Mouse (Mus musculus): ENCODE measurements at regions not wholly inside any gene's neighbourhood (a gene's known extent, or its start where the extent isn't known, plus 50 kb on each side); places are given as distances from the start of the nearest gene placed in this dataset.

DNA sequence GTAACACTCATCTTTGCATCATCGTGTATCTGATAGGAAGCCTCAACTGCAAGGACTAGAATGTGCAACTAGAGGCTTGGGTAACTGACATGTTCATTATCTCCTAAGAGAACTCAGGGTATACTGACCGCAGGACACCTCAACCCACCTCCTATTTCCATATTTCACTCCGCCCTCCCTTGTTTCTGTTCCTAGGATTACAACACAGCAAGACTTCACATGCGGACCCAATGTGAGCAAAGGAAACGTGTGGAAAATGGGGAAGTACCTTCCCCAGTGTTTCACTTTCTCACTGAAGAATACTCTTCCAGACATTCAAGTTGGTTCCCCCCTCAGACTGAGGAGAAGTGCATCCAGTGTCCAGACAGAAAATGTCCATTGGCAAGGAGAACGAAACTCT is 937.9 kb upstream of the A1bg start:
- Histone ChIP-seq H3K27me3 (ENCODE audit: control insufficient read depth, insufficient read depth, low read length) (no peaks in the 10 kb centered on the region), H3K36me3 (replicated peaks; ENCODE audit: control insufficient read depth, insufficient read depth, low read depth) (no peaks in the 10 kb centered on the region), H3K27ac (no peak overlapping the region), H3K9ac (replicated peaks) (no peak overlapping the region), H3K9me3 (ENCODE audit: control insufficient read depth, low read length) (no peaks in the 10 kb centered on the region), H3K4me3 (ENCODE audit: insufficient read depth in 1 of 2, low read depth in 2 of 2, low read length in 2 of 2) (no peak overlapping the region), H3K4me2 (ENCODE audit: low read depth) (no peak overlapping the region), H3K4me1 (replicated peaks; ENCODE audit: control insufficient read depth in 2 of 2, insufficient read depth in 2 of 2, low read length in 1 of 2) (no peaks in the 10 kb centered on the region)
- TF ChIP-seq EP300 (IDR thresholded peaks at IDR 0.05; ENCODE audit: low read depth), result no peak
- TF ChIP-seq CTCF (IDR thresholded peaks at IDR 0.05; ENCODE audit: low read depth), result no peak
- DNase-seq (ENCODE audit: low read depth in 3 of 3, low spot score in 3 of 3) (no peak), ATAC-seq (ENCODE audit: insufficient read depth) (no peak)
- WGBS (ENCODE audit: insufficient replicate concordance), result 52% methylated on average over 6 of the region's 6 CpGs

GRCm38 (mm10) chr15:61855880-61856279 is 933.1 kb upstream of the A1bg start:
- Histone ChIP-seq H3K4me2 (ENCODE audit: low read depth) (no peak overlapping the region), H3K27ac (no peak overlapping the region), H3K27me3 (ENCODE audit: control insufficient read depth, insufficient read depth, low read length) (no peaks in the 10 kb centered on the region), H3K36me3 (replicated peaks; ENCODE audit: control insufficient read depth, insufficient read depth, low read depth) (no peaks in the 10 kb centered on the region), H3K9me3 (ENCODE audit: control insufficient read depth, low read length) (no peaks in the 10 kb centered on the region), H3K4me3 (ENCODE audit: insufficient read depth in 1 of 2, low read depth in 2 of 2, low read length in 2 of 2) (no peak overlapping the region), H3K9ac (replicated peaks) (no peak overlapping the region), H3K4me1 (replicated peaks; ENCODE audit: control insufficient read depth in 2 of 2, insufficient read depth in 2 of 2, low read length in 1 of 2) (no peaks in the 10 kb centered on the region)
- DNase-seq (ENCODE audit: low read depth in 3 of 3, low spot score in 3 of 3), result no peak
- 44% methylated on average over 2 of the region's 2 CpGs for WGBS (ENCODE audit: insufficient replicate concordance)
- TF ChIP-seq EP300 (IDR thresholded peaks at IDR 0.05; ENCODE audit: low read depth) (no peak), CTCF (IDR thresholded peaks at IDR 0.05; ENCODE audit: low read depth) (no peak)
- ATAC-seq (ENCODE audit: insufficient read depth), result no peak

DNA sequence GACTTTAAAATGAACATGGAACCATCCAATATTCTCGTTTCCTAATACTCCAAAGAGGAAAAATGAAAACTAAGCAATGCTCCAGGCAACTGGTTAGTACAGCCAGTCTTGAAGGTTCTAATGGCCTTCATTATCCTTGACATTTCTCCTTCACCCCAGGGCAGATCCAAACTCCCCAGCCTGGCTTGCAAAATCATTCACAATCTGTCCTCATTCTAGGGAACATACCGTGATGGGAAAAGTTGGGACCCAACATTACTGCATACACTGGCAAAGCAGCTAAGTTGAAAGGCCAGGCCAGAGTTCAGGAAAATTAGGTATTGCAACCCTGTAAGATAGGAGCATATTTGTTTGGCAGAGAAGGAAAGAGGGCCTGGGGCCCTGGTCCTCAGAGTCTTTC is 889.9 kb upstream of the A1bg start:
- Histone ChIP-seq H3K9me3 (ENCODE audit: control insufficient read depth, low read length) (no peaks in the 10 kb centered on the region), H3K4me2 (ENCODE audit: low read depth) (no peak overlapping the region), H3K27ac (no peak overlapping the region), H3K9ac (replicated peaks) (no peak overlapping the region), H3K36me3 (replicated peaks; ENCODE audit: control insufficient read depth, insufficient read depth, low read depth) (no peaks in the 10 kb centered on the region), H3K4me3 (ENCODE audit: insufficient read depth in 1 of 2, low read depth in 2 of 2, low read length in 2 of 2) (no peak overlapping the region), H3K27me3 (ENCODE audit: control insufficient read depth, insufficient read depth, low read length) (no peaks in the 10 kb centered on the region), H3K4me1 (replicated peaks; ENCODE audit: control insufficient read depth in 2 of 2, insufficient read depth in 2 of 2, low read length in 1 of 2) (no peaks in the 10 kb centered on the region)
- TF ChIP-seq EP300 (IDR thresholded peaks at IDR 0.05; ENCODE audit: low read depth) (no peak), CTCF (IDR thresholded peaks at IDR 0.05; ENCODE audit: low read depth) (no peak)
- DNase-seq (ENCODE audit: low read depth in 3 of 3, low spot score in 3 of 3), result no peak
- 55% methylated on average over 2 of the region's 2 CpGs for WGBS (ENCODE audit: insufficient replicate concordance)
- no peak for ATAC-seq (ENCODE audit: insufficient read depth)

DNA sequence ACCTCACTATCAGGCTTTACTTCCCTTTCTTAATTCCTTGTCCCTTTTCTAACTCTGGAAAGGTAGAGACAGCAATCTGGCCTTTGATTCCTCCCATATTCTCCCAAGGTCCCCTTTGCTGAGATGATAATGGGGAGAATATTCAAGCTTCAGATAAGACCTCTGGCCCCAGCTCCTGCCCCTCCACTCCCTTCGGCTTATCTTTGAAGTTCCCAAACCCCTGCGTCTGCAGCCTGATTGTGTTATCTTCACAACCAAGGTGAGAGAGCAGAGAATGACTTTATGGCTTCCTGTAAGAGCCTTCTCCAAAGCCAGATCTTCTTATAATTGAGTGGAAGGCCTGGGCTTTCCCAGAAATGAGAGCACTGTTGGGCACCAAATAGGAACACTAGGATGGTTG is 882.6 kb upstream of the A1bg start:
- no peaks in the 10 kb centered on the region for H3K27me3 ChIP-seq (ENCODE audit: control insufficient read depth, insufficient read depth, low read length)
- H3K4me1 ChIP-seq (replicated peaks; ENCODE audit: control insufficient read depth in 2 of 2, insufficient read depth in 2 of 2, low read length in 1 of 2), result no peaks in the 10 kb centered on the region
- H3K4me3 ChIP-seq (ENCODE audit: insufficient read depth in 1 of 2, low read depth in 2 of 2, low read length in 2 of 2), result no peak overlapping the region
- TF ChIP-seq CTCF (IDR thresholded peaks at IDR 0.05; ENCODE audit: low read depth) (no peak), EP300 (IDR thresholded peaks at IDR 0.05; ENCODE audit: low read depth) (no peak)
- no peak for ATAC-seq (ENCODE audit: insufficient read depth)
- no peak overlapping the region for H3K27ac ChIP-seq
- H3K36me3 ChIP-seq (replicated peaks; ENCODE audit: control insufficient read depth, insufficient read depth, low read depth), result no peaks in the 10 kb centered on the region
- no peak overlapping the region for H3K4me2 ChIP-seq (ENCODE audit: low read depth)
- 21% methylated on average over 2 of the region's 2 CpGs for WGBS (ENCODE audit: insufficient replicate concordance)
- DNase-seq (ENCODE audit: low read depth in 3 of 3, low spot score in 3 of 3), result no peak
- no peaks in the 10 kb centered on the region for H3K9me3 ChIP-seq (ENCODE audit: control insufficient read depth, low read length)
- no peak overlapping the region for H3K9ac ChIP-seq (replicated peaks)

DNA sequence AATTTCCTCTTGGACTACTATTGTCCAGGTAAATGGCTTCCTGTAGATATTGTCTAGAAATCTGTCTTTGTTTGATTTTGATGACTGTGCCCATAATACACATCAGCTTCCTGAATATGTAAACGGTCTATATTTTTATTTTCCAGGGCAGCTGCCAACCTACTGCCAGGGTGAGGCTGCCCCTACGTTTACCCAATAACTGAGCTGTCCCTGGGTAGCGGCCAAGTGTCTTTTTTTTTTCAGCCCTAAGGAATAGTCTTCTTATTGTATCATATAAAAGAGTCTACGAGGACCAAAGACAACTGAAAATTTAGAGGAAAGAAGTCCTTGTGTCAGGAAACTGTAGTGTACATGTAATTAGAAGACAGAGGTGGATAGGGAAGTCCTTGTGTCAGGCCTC is 877.3 kb upstream of the A1bg start:
- H3K36me3 ChIP-seq (replicated peaks; ENCODE audit: control insufficient read depth, insufficient read depth, low read depth), result no peaks in the 10 kb centered on the region
- H3K9me3 ChIP-seq (ENCODE audit: control insufficient read depth, low read length), result no peaks in the 10 kb centered on the region
- TF ChIP-seq EP300 (IDR thresholded peaks at IDR 0.05; ENCODE audit: low read depth) (no peak), CTCF (IDR thresholded peaks at IDR 0.05; ENCODE audit: low read depth) (no peak)
- H3K9ac ChIP-seq (replicated peaks), result no peak overlapping the region
- H3K4me2 ChIP-seq (ENCODE audit: low read depth), result no peak overlapping the region
- DNase-seq (ENCODE audit: low read depth in 3 of 3, low spot score in 3 of 3) (no peak), ATAC-seq (ENCODE audit: insufficient read depth) (no peak)
- no peaks in the 10 kb centered on the region for H3K27me3 ChIP-seq (ENCODE audit: control insufficient read depth, insufficient read depth, low read length)
- H3K4me3 ChIP-seq (ENCODE audit: insufficient read depth in 1 of 2, low read depth in 2 of 2, low read length in 2 of 2), result no peak overlapping the region
- 50% methylated on average over 4 of the region's 4 CpGs for WGBS (ENCODE audit: insufficient replicate concordance)
- no peaks in the 10 kb centered on the region for H3K4me1 ChIP-seq (replicated peaks; ENCODE audit: control insufficient read depth in 2 of 2, insufficient read depth in 2 of 2, low read length in 1 of 2)
- H3K27ac ChIP-seq, result no peak overlapping the region
